In the genomic region with DNA sequence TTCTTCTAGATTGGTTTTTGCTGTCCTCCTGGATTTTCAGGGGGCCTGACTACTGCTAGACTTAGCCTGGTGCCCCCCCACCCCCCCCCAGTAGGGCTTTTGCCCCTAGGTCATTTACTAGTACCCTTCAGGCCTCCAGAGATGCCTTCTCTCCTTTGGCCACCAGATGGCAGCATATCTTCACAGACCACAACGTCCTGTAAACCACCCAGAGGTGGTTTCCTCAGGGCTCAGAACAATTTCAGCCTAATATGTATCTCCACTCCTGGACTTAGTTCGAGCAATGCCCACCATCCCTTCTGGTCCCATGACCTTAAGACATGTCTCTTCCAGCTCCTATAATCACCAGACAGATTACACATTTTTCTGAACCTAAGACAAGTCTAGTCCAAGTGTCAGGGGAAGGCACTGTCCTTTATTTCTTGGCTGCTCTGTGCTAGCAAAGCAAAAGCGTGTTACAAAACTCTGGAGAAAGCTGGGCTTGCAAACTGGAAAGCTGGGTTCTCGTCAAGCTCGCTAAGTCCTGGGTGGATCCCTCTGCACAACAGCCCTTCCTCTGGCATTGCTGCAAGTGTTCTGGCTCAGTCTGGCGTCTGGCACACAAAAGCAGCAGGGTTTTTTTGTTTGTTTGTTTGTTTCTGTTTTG, we compare ENCODE assay signal across 8 mouse cellular contexts. TPM values are rescaled to one million over a fixed set of nuclear protein-coding genes. Genes with fewer than 3 reads are reported as not detected.
A peak's percentile ranks its signal among the peaks of the same experiment; 100 is the strongest.
DNase-seq lines count a peak whose midpoint lies in the region; ATAC-seq and TF ChIP-seq lines count a peak whose summit lies in the region.

No protein-coding gene starts in this region.

- H3K4me2 ChIP-seq in kidney, embryonic 15.5 days: no peak overlapping the region
- no peak overlapping the region for H3K4me2 ChIP-seq in limb, embryonic 15.5 days

- TF ChIP-seq EP300 in heart, adult 2 months (IDR thresholded peaks at IDR 0.05; ENCODE audit: insufficient read depth, low read depth, low read length): peak; percentile 75; the same call in 1 of the 2 replicates

- no peaks in the 10 kb centered on the region for H3K9me3 ChIP-seq in embryonic facial prominence, embryonic 10.5 days
- no peaks in the 10 kb centered on the region for H3K9me3 ChIP-seq in kidney, embryonic 15.5 days (replicated peaks)
- no peaks in the 10 kb centered on the region for H3K9me3 ChIP-seq in limb, embryonic 15.5 days

- H3K27ac ChIP-seq in embryonic facial prominence, embryonic 10.5 days (replicated peaks): 0 out of 2 replicates have a peak overlapping the region, but pooled peaks have one; percentile 77
- no peak overlapping the region for H3K27ac ChIP-seq in heart, adult 2 months
- H3K27ac ChIP-seq in kidney, embryonic 15.5 days: peak overlapping the region; percentile 68
- H3K27ac ChIP-seq in limb, embryonic 15.5 days: no peak overlapping the region; the same call in 1 of the 2 replicates

- peaks cover 38% of the 10 kb centered on the region for H3K4me1 ChIP-seq in embryonic facial prominence, embryonic 10.5 days
- H3K4me1 ChIP-seq in heart, adult 2 months (ENCODE audit: control insufficient read depth, insufficient read depth, low read length): peaks cover 8% of the 10 kb centered on the region
- H3K4me1 ChIP-seq in kidney, embryonic 15.5 days: peaks cover 29% of the 10 kb centered on the region
- H3K4me1 ChIP-seq in limb, embryonic 15.5 days: peaks cover 27% of the 10 kb centered on the region

- H3K36me3 ChIP-seq in embryonic facial prominence, embryonic 10.5 days (replicated peaks): no peaks in the 10 kb centered on the region
- H3K36me3 ChIP-seq in heart, adult 2 months (ENCODE audit: control insufficient read depth, insufficient read depth, low read length): no peaks in the 10 kb centered on the region
- no peaks in the 10 kb centered on the region for H3K36me3 ChIP-seq in kidney, embryonic 15.5 days
- H3K36me3 ChIP-seq in limb, embryonic 15.5 days: no peaks in the 10 kb centered on the region
- no peaks in the 10 kb centered on the region for H3K36me3 ChIP-seq in splenic B cell, adult 2 months (ENCODE audit: control insufficient read depth, insufficient read depth, low read length, poor library complexity, severe bottlenecking)

- WGBS in embryonic facial prominence, embryonic 10.5 days: 48% methylated on average over 6 of the region's 6 CpGs
- 37% methylated on average over 6 of the region's 6 CpGs for WGBS in heart, adult 2 months
- WGBS in kidney, embryonic 15.5 days: 43% methylated on average over 6 of the region's 6 CpGs
- WGBS in limb, embryonic 15.5 days: 33% methylated on average over 6 of the region's 6 CpGs

- H3K27me3 ChIP-seq in embryonic facial prominence, embryonic 10.5 days (replicated peaks; ENCODE audit: low read depth, poor library complexity, severe bottlenecking): no peaks in the 10 kb centered on the region
- H3K27me3 ChIP-seq in heart, adult 2 months (ENCODE audit: control insufficient read depth, insufficient read depth, low read length): no peaks in the 10 kb centered on the region
- H3K27me3 ChIP-seq in kidney, embryonic 15.5 days: no peaks in the 10 kb centered on the region
- no peaks in the 10 kb centered on the region for H3K27me3 ChIP-seq in limb, embryonic 15.5 days
- H3K27me3 ChIP-seq in splenic B cell, adult 2 months (ENCODE audit: control insufficient read depth, insufficient read depth, low read length, poor library complexity, severe bottlenecking): no peaks in the 10 kb centered on the region

- peak; percentile 83 for TF ChIP-seq CTCF in heart, adult 2 months (IDR thresholded peaks at IDR 0.05)

- intact Hi-C loops in heart, adult 2 months (cut with DNase I): loop anchor here (1.0 to 10.0 kb wide), 6 partner anchors 38 to 581 kb away; a partner anchor contains a TSS

- peak; percentile 86 for DNase-seq in 3T3-L1 (ENCODE audit: low read depth, low spot score)
- peak; percentile 44 for DNase-seq in adrenal gland, adult 8-10 months
- DNase-seq in embryonic facial prominence, embryonic 10.5 days (ENCODE audit: low spot score): peak; percentile 82
- peak; percentile 74 to 85 for DNase-seq in heart, adult 2 months
- peak; percentile 78 for DNase-seq in naive thymus-derived CD4-positive, alpha-beta T cell, adult 2 months (ENCODE audit: low read depth)
- peak; percentile 75 for DNase-seq in splenic B cell, adult 2 months (ENCODE audit: low read depth, low spot score)

- ATAC-seq in kidney, embryonic 15.5 days (replicated peaks; ENCODE audit: low FRiP score): peak; percentile 50; the same call in 1 of the 2 replicates
- ATAC-seq in limb, embryonic 15.5 days (ENCODE audit: insufficient number of reproducible peaks, low FRiP score, low TSS enrichment, low read depth): 0 out of 2 replicates have a peak, but pooled peaks have one; percentile 21

- H3K79me2 ChIP-seq in heart, adult 2 months (replicated peaks; ENCODE audit: control insufficient read depth, insufficient read depth, low read length): no peaks in the 10 kb centered on the region

- TF ChIP-seq POLR2A in heart, adult 2 months (IDR thresholded peaks at IDR 0.05; ENCODE audit: insufficient read depth, low read depth, low read length): no peak

- no peak overlapping the region for H3K4me3 ChIP-seq in embryonic facial prominence, embryonic 10.5 days
- no peak overlapping the region for H3K4me3 ChIP-seq in heart, adult 2 months
- H3K4me3 ChIP-seq in kidney, embryonic 15.5 days (replicated peaks): no peak overlapping the region
- no peak overlapping the region for H3K4me3 ChIP-seq in limb, embryonic 15.5 days

- H3K9ac ChIP-seq in heart, adult 2 months (ENCODE audit: low read depth, low read length): no peak overlapping the region
- H3K9ac ChIP-seq in kidney, embryonic 15.5 days: no peak overlapping the region
- H3K9ac ChIP-seq in limb, embryonic 15.5 days: no peak overlapping the region

RNA-seq across cellular contexts. Expression of a gene that starts 38.0 kb away (rescaled TPM):
- total RNA-seq in adrenal gland, adult 8-10 months (2022): under 1 TPM in 3 of 4 experiments, not detected in 1; 0.21 to 0.78 (median 0.49) TPM
- not detected in 2 replicates for polyA plus RNA-seq in embryonic facial prominence, embryonic 10.5 days (2016; fragmentation: Nextera tagmentation; extraction: Ambion mirVana)
- total RNA-seq in heart, adult 2 months (2021): not detected
- 0.04 and 0.38 TPM in 2 replicates for polyA plus RNA-seq in heart, adult 2 months (2012; rRNA removed)
- polyA plus RNA-seq in kidney, embryonic 15.5 days (2015; fragmentation: Nextera tagmentation; extraction: Ambion mirVana): 1.4 and 3.6 TPM in 2 replicates
- 0.07 and 0.70 TPM in 2 replicates for polyA plus RNA-seq in limb, embryonic 15.5 days (2015; fragmentation: Nextera tagmentation; extraction: Ambion mirVana)

Comparison
In these comparisons a context has a peak if more than half of its experiments do, and no peak if none do; other contexts are left out.
1. H3K27ac ChIP-seq: peak in embryonic facial prominence, embryonic 10.5 days (single experiment) and kidney, embryonic 15.5 days (single experiment); none in heart, adult 2 months (single experiment) and limb, embryonic 15.5 days (single experiment).
2. Peak in every context shown above with its lines, with median percentiles within 50 percentile points of each other: DNase-seq.